Mouse (Mus musculus): ENCODE results near the gene Limd1. TPM values are rescaled to one million over a fixed set of nuclear protein-coding genes. Genes with fewer than 3 reads are reported as not detected.

Limd1 gene
- polyA plus RNA-seq, 1 experiment: 9.0 TPM

- Histone ChIP-seq H3K27ac (ENCODE audit: insufficient read depth, low read length) (no peak overlapping the region), H3K4me1 (ENCODE audit: control insufficient read depth, insufficient read depth, low read length) (peaks cover 3% of the 10 kb centered on the region), H3K4me3 (ENCODE audit: insufficient read depth, low read length) (no peak overlapping the region)
- peak; percentile 62 for TF ChIP-seq CTCF (IDR thresholded peaks at IDR 0.05; ENCODE audit: extremely low read depth, insufficient read depth, low read length)
- no peak for TF ChIP-seq POLR2A (IDR thresholded peaks at IDR 0.05; ENCODE audit: extremely low read depth, insufficient read depth, low read length)
These were observed 46.6 kb downstream of the Limd1 start for GRCm38 (mm10) chr9:123525095-123525494.

DNA sequence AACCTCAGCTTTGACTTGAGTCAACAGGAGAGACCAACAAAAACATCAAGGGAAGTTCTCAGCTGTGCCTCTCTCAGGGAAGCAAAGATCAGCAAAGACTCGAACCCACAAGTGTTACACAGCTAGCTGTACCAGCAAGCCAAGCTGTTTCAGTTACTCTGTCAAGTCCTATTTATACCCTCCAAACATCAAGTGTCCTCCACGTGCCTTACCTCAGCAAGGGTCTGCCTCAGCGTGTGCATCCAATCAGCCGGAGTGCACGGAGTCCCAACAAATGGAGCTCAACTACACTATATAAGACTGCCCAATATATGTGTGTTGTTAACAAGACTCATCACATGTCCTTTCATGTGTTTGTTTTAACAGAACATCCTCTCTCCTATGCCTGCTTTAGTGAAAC, 48.0 kb downstream of the Limd1 start:
- H3K4me1 ChIP-seq (ENCODE audit: control insufficient read depth, insufficient read depth, low read length): peaks cover 5% of the 10 kb centered on the region

DNA sequence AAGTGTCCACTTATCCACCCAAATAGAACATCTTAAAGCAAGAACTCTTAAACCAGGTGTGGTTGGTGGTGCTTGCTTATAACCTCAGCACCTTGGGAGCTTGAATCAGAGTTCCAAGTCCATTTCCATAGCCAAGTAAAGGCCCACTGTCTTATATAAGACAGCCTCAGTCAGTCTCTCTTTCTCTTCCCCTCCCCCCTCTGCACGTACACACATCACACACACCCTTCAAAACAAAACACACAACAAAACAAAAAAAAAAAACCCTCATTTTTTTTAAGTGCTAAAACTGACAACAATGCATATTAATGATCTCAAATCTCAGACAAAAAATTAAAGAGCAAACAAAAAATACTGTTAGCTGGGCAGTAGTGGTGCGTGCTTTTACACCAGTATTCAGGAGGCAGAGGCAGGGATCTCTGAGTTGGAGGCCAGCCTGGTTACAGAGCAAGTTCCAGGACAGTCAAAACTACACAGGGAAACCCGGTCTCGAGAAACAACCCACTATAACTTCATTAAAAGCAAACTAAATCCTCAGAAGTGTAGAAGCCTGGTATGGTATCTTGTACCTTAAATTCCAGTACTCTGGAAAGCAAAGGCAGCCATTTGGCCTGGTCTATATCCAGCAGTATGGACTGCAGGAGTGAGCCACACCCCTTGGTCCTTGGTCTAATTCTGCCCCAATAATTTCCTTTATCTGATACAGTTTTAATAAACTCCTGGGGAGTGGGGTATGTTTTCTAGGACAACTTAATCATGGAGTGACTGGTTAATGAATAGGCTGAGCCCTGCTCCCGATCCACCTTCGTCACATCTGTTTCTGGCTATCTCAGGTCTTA, 49.8 kb downstream of the Limd1 start:
- H3K4me1 ChIP-seq (ENCODE audit: control insufficient read depth, insufficient read depth, low read length): peaks cover 7% of the 10 kb centered on the region
- no peak for TF ChIP-seq POLR2A (IDR thresholded peaks at IDR 0.05; ENCODE audit: extremely low read depth, insufficient read depth, low read length)
- TF ChIP-seq CTCF (IDR thresholded peaks at IDR 0.05; ENCODE audit: extremely low read depth, insufficient read depth, low read length): no peak

More for the DNA sequence above, 48.0 kb downstream of the Limd1 start:
- Histone ChIP-seq H3K27ac (ENCODE audit: insufficient read depth, low read length) (no peak overlapping the region), H3K4me3 (ENCODE audit: insufficient read depth, low read length) (no peak overlapping the region)
- TF ChIP-seq POLR2A (IDR thresholded peaks at IDR 0.05; ENCODE audit: extremely low read depth, insufficient read depth, low read length) (no peak), CTCF (IDR thresholded peaks at IDR 0.05; ENCODE audit: extremely low read depth, insufficient read depth, low read length) (no peak)

DNA sequence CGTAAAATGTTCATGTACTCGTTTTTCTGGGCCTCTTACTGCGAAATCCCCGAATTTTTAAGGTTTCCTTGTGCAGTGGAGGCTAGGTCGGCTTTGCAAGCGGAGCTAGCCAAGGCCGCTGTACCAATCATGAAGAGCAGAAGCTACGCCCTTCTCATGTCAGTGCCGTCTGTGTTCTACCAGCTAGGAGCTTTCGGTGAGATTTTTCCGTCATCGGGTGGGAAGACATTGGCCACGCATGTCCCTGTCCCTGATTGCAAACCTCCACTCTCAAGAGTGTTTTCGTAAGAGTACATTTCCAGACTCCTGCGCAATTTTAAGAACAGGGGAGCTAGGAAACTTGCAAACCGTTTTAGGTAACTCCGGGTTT, 50.4 kb downstream of the Limd1 start:
- Histone ChIP-seq H3K27ac (ENCODE audit: insufficient read depth, low read length) (peak overlapping the region; percentile 88), H3K4me3 (ENCODE audit: insufficient read depth, low read length) (peak overlapping the region; percentile 65), H3K4me1 (ENCODE audit: control insufficient read depth, insufficient read depth, low read length) (peaks cover 7% of the 10 kb centered on the region)
- TF ChIP-seq POLR2A (IDR thresholded peaks at IDR 0.05; ENCODE audit: extremely low read depth, insufficient read depth, low read length) (0 out of 2 replicates have a peak, but pooled peaks have one; percentile 46), CTCF (IDR thresholded peaks at IDR 0.05; ENCODE audit: extremely low read depth, insufficient read depth, low read length) (no peak)

More for the DNA sequence above, 49.8 kb downstream of the Limd1 start:
- peak overlapping the region; percentile 88 for H3K27ac ChIP-seq (ENCODE audit: insufficient read depth, low read length)
- peak overlapping the region; percentile 65 for H3K4me3 ChIP-seq (ENCODE audit: insufficient read depth, low read length)

GRCm38 (mm10) chr9:123529392-123530157, 51.1 kb downstream of the Limd1 start, which contains the start of gene Sacm1l:
TSS of gene Sacm1l (plus strand) at chr9:123529759.
- peak within 1 kb of the TSS; percentile 65 for H3K4me3 ChIP-seq (ENCODE audit: insufficient read depth, low read length)
- TF ChIP-seq POLR2A (IDR thresholded peaks at IDR 0.05; ENCODE audit: extremely low read depth, insufficient read depth, low read length): peak; percentile 98
- TF ChIP-seq CTCF (IDR thresholded peaks at IDR 0.05; ENCODE audit: extremely low read depth, insufficient read depth, low read length): no peak

DNA sequence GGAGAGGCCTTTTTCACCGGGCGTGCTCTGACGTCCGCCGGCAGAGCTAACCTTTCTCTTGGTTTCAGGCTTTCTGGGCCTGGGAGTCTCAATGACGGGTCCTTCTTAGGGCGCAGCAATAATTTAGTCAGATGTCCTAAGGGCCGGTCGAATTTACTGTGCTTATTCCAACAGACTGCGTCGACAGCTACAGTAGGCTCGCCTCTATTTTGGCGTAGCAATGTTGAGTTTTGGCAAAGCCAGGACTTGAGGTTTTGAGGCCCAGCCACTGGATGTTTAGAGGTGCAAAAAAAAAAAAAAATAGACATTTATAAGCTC, 51.6 kb downstream of the Limd1 start:
- peak overlapping the region; percentile 90 for H3K27ac ChIP-seq (ENCODE audit: insufficient read depth, low read length)
- H3K4me3 ChIP-seq (ENCODE audit: insufficient read depth, low read length): peak overlapping the region; percentile 65
- TF ChIP-seq POLR2A (IDR thresholded peaks at IDR 0.05; ENCODE audit: extremely low read depth, insufficient read depth, low read length) (no peak), CTCF (IDR thresholded peaks at IDR 0.05; ENCODE audit: extremely low read depth, insufficient read depth, low read length) (no peak)
- H3K4me1 ChIP-seq (ENCODE audit: control insufficient read depth, insufficient read depth, low read length): peaks cover 5% of the 10 kb centered on the region

More at GRCm38 (mm10) chr9:123529392-123530157, 51.1 kb downstream of the Limd1 start, which contains the start of gene Sacm1l:
- Histone ChIP-seq H3K4me1 (ENCODE audit: control insufficient read depth, insufficient read depth, low read length) (peaks cover 7% of the 10 kb centered on the region), H3K27ac (ENCODE audit: insufficient read depth, low read length) (peak within 1 kb of the TSS; percentile 90)

- Histone ChIP-seq H3K4me3 (ENCODE audit: insufficient read depth, low read length) (peak overlapping the region; percentile 65), H3K4me1 (ENCODE audit: control insufficient read depth, insufficient read depth, low read length) (peaks cover 5% of the 10 kb centered on the region), H3K27ac (ENCODE audit: insufficient read depth, low read length) (no peak overlapping the region)
- TF ChIP-seq POLR2A (IDR thresholded peaks at IDR 0.05; ENCODE audit: extremely low read depth, insufficient read depth, low read length) (no peak), CTCF (IDR thresholded peaks at IDR 0.05; ENCODE audit: extremely low read depth, insufficient read depth, low read length) (no peak)
These were observed 52.1 kb downstream of the Limd1 start for GRCm38 (mm10) chr9:123530566-123531130.

DNA sequence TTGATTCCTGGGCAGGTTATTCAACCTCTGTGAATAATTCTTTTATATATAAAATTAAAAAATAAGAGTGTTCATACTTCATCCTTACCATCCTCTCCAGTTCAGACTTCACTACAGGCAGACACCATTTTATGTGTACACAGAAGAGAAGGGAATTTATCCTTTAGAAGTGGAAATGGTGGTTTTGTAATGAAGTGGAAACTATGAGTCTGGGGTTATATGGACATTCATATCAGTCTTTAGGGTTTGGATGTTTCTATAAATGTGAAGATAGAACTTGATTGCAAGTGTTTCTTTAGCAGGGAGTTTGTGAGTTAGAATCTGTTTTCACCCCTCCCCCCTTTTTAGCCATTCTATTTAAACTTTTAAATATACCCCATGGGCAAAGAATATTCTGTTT, 52.7 kb downstream of the Limd1 start:
- no peak overlapping the region for H3K27ac ChIP-seq (ENCODE audit: insufficient read depth, low read length)
- peak overlapping the region; percentile 65; the same call in 1 of the 2 replicates for H3K4me3 ChIP-seq (ENCODE audit: insufficient read depth, low read length)
- peaks cover 7% of the 10 kb centered on the region for H3K4me1 ChIP-seq (ENCODE audit: control insufficient read depth, insufficient read depth, low read length)
- no peak for TF ChIP-seq CTCF (IDR thresholded peaks at IDR 0.05; ENCODE audit: extremely low read depth, insufficient read depth, low read length)
- TF ChIP-seq POLR2A (IDR thresholded peaks at IDR 0.05; ENCODE audit: extremely low read depth, insufficient read depth, low read length): no peak

- Histone ChIP-seq H3K27ac (ENCODE audit: insufficient read depth, low read length) (no peak overlapping the region), H3K4me3 (ENCODE audit: insufficient read depth, low read length) (no peak overlapping the region), H3K4me1 (ENCODE audit: control insufficient read depth, insufficient read depth, low read length) (peaks cover 4% of the 10 kb centered on the region)
- no peak for TF ChIP-seq POLR2A (IDR thresholded peaks at IDR 0.05; ENCODE audit: extremely low read depth, insufficient read depth, low read length)
- no peak for TF ChIP-seq CTCF (IDR thresholded peaks at IDR 0.05; ENCODE audit: extremely low read depth, insufficient read depth, low read length)
These were observed 58.1 kb downstream of the Limd1 start for GRCm38 (mm10) chr9:123536613-123537012.

Measured in cortical plate, adult 2 months (tissue).